Mouse (Mus musculus) spleen, adult 2 months (tissue): ENCODE measurements around the gene Mctp1. TPM values are rescaled to one million over a fixed set of nuclear protein-coding genes. Genes with fewer than 3 reads are reported as not detected.

Experiments used
- DNase-seq, 2 experiments: peaks; one replicate each; pipeline versions ENCODE4 v3.0.0 to v3.0.0-alpha.2; 2012 to 2021; ENCODE audit warnings: low spot score in 2 of 2, low read depth in 1 of 2
- H3K27ac ChIP-seq: fragments of 200-500 bp; 2 replicates; pipeline ENCODE4 v1.5.1; 2012; ENCODE audit warnings: low read length, inconsistent platforms; ENCODE audit not compliant: insufficient read depth
- H3K27me3 ChIP-seq: fragments of 200-500 bp; 2 replicates; pipeline ENCODE4 v1.6.1; 2012; ENCODE audit warnings: mild to moderate bottlenecking, moderate library complexity, low read length, inconsistent platforms; ENCODE audit not compliant: control insufficient read depth, insufficient read depth
- H3K36me3 ChIP-seq: fragments of 200-500 bp; 2 replicates; pipeline ENCODE4 v1.6.1; 2012; ENCODE audit warnings: mild to moderate bottlenecking, low read length, inconsistent platforms; ENCODE audit not compliant: control insufficient read depth, insufficient read depth
- H3K4me1 ChIP-seq: fragments of 200-500 bp; 2 replicates; pipeline ENCODE4 v1.6.1; 2011; ENCODE audit warnings: inconsistent platforms; ENCODE audit not compliant: control insufficient read depth, insufficient read depth, insufficient read length
- H3K4me3 ChIP-seq: fragments of 200-500 bp; 2 replicates; pipeline ENCODE4 v1.5.1; 2011; ENCODE audit warnings: mild to moderate bottlenecking, inconsistent platforms; ENCODE audit not compliant: insufficient read depth, insufficient read length; ENCODE audit errors: extremely low read depth
- CTCF ChIP-seq: fragments of 200-500 bp; IDR thresholded peaks from 2 replicates; pipeline ENCODE4 v1.5.1; 2011; ENCODE audit warnings: mild to moderate bottlenecking, inconsistent platforms; ENCODE audit not compliant: insufficient read depth, insufficient read length, insufficient replicate concordance; ENCODE audit errors: extremely low read depth
- POLR2A ChIP-seq: fragments of 200-500 bp; IDR thresholded peaks from 2 replicates; pipeline ENCODE4 v1.6.1; 2011; ENCODE audit warnings: low read depth, low read length, inconsistent platforms
- WGBS: fragments of 180-500 bp; shearing (Covaris S2); methylation state at CpG from one replicate; pipeline ENCODE4 v1.1.7; 2018; 5-methylcytosine and 5-hydroxymethylcytosine counted together
- polyA plus RNA-seq: library from polyadenylated mRNA; depleted of rRNA; stranded (reverse); fragments of >200 nt; gene quantifications from 2 replicates; pipeline ENCODE4 v1.2.3, GENCODE M21; 2012

Gene Mctp1
- polyA plus RNA-seq, 1 experiment = 0.53 TPM

DNA sequence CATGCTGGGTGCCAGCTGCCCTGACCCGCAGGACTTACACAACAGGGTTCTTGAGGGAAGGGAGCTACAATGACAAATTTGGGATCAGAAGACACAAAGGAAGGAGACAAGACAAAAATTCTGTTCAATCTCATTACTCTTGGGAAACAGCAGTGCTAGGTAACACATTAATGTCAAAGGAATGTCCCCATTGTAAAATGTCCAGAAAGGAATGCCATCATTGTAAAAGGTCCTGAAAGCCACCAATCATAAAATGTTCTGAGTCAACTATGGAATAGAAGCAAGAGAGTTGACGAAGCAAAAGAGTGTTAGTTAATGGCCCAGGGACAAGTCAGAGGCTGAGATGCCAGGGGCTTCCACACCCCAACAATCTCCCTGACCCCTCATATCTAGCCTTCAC, 145.6 kb downstream of the Mctp1 start:
- DNase-seq = no peak
- no peak overlapping the region for H3K27ac ChIP-seq
- H3K27me3 ChIP-seq = no peaks in the 10 kb centered on the region
- no peaks in the 10 kb centered on the region for H3K4me1 ChIP-seq
- no peak overlapping the region for H3K4me3 ChIP-seq
- no peaks in the 10 kb centered on the region for H3K36me3 ChIP-seq
- WGBS = 94% methylated on average over 2 of the region's 2 CpGs
- TF ChIP-seq CTCF = no peak
- no peak for TF ChIP-seq POLR2A

DNA sequence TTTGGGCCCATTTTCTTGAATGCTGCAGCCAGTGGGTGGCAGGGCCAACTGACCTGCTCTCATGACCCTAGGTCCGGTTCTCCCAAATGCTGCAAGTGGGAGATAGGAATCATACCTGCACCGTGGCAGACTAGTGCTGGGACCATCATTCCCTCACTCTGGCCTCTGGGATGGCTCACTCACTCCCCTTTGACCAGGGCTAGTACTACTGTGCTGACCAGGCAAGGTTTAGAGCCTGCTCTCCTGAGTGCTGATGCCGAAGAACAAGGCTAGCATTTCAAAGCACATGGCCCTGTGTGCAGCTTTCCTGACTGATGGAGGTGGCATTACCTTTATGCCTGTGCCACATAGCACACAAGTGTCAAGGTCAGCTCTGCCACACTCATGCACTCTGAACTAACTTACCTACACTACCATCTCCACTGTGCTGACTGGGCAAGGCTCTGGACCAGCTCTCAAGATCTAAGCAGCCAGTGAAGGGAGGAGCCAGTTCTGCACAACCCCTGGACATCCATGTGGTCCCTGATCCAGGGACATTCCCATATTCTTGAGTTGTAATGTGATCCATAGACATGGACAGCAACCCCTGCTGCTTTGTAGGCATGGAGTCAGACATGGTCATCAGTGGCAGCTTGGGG, 146.7 kb downstream of the Mctp1 start:
- H3K4me1 ChIP-seq = no peaks in the 10 kb centered on the region
- no peaks in the 10 kb centered on the region for H3K36me3 ChIP-seq
- TF ChIP-seq CTCF (no peak), POLR2A (no peak)
- H3K27ac ChIP-seq = no peak overlapping the region
- H3K4me3 ChIP-seq = no peak overlapping the region
- H3K27me3 ChIP-seq = no peaks in the 10 kb centered on the region
- WGBS = 87% methylated on average over 3 of the region's 3 CpGs
- no peak for DNase-seq

DNA sequence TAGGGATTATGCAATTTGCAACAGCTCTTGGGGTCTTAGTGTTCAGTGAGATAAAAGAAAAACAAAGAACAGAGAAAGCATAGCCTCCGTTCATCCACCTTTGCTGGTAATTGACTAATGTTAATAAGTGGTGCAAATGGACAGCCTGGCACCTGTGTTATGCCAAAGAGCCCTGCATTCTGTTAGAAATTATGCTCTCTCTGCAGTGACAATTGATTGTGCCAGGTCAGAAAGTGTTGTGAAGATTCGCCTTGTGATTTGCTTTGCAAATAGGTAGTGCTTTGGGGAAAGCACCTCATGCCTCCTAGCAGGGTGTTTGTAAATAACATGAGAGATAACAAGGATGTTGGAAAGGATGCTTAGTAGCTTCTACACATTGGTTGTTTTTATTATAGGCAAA, 163.5 kb downstream of the Mctp1 start:
- Histone ChIP-seq H3K36me3 (no peaks in the 10 kb centered on the region), H3K4me3 (no peak overlapping the region), H3K4me1 (no peaks in the 10 kb centered on the region), H3K27me3 (no peaks in the 10 kb centered on the region), H3K27ac (no peak overlapping the region)
- 89% methylated on average over 2 of the region's 2 CpGs for WGBS
- TF ChIP-seq POLR2A (no peak), CTCF (no peak)
- no peak for DNase-seq

DNA sequence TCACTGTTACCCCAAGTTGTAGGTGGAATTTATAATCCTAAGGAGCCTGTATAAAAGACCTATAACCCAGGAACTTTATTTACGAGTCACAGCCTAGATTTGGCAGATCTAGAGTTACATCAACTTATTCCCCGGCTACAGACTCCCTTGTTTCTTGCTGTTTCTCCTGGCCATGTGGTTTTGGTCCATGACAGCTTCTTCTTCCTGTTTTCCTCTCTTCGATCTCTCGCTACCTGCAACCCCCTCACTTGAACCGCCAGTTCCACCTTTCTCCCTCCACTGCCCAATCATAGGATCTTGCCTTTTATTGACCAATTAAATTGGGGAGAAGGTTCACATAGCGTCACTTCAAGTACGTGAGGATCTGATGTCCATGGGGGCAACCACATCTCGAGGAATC, 176.6 kb downstream of the Mctp1 start:
- H3K27me3 ChIP-seq = no peaks in the 10 kb centered on the region
- no peak for DNase-seq
- H3K4me3 ChIP-seq = no peak overlapping the region
- TF ChIP-seq CTCF (no peak), POLR2A (no peak)
- no peaks in the 10 kb centered on the region for H3K36me3 ChIP-seq
- 74% methylated on average over 8 of the region's 8 CpGs for WGBS
- no peaks in the 10 kb centered on the region for H3K4me1 ChIP-seq
- no peak overlapping the region for H3K27ac ChIP-seq

DNA sequence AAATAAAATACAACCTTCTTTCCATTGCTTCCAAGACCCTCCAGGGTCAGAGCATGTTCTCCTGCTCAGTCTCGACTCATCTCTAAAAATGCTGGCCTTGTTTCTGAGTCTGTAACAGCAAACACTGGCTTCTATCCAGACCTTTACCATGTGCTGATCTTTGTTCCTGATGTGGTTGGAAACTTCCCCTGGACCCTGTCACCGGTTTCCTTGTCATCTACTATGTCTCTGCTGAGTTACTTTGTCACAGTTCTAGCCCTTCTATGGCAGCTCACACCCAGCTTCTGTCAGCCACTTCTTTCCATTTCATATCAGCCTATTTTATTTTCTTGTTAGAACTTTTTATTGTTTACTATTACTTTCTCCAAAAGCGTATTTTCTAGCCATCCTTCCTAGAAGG, 177.3 kb downstream of the Mctp1 start:
- no peak overlapping the region for H3K4me3 ChIP-seq
- no peak for DNase-seq
- no peaks in the 10 kb centered on the region for H3K4me1 ChIP-seq
- WGBS = 37% methylated on average over 3 of the region's 3 CpGs
- H3K27ac ChIP-seq = no peak overlapping the region
- no peaks in the 10 kb centered on the region for H3K27me3 ChIP-seq
- no peaks in the 10 kb centered on the region for H3K36me3 ChIP-seq
- no peak for TF ChIP-seq POLR2A
- TF ChIP-seq CTCF = no peak

DNA sequence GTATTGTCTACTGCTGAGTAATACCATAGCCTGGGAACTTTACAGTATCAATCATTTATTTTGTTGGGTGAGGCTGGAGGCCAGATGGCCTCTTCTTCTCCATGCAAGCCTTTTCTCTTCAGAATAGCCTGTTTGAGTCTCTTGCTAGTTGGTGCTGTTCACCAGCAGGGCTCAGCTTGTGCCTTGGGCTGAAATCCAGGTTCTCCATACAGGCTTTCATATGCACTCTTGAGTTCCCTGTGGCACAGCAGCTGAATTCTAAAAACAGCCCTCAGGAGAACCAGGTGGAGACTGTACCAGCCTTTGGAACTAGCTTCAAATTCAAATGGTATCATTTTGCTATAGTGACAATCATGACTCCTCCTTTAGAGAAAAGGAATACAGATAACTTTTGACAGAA, 179.7 kb downstream of the Mctp1 start:
- no peak for DNase-seq
- H3K4me1 ChIP-seq = no peaks in the 10 kb centered on the region
- TF ChIP-seq CTCF (no peak), POLR2A (no peak)
- no peak overlapping the region for H3K27ac ChIP-seq
- no peak overlapping the region for H3K4me3 ChIP-seq
- no peaks in the 10 kb centered on the region for H3K27me3 ChIP-seq
- H3K36me3 ChIP-seq = no peaks in the 10 kb centered on the region

DNA sequence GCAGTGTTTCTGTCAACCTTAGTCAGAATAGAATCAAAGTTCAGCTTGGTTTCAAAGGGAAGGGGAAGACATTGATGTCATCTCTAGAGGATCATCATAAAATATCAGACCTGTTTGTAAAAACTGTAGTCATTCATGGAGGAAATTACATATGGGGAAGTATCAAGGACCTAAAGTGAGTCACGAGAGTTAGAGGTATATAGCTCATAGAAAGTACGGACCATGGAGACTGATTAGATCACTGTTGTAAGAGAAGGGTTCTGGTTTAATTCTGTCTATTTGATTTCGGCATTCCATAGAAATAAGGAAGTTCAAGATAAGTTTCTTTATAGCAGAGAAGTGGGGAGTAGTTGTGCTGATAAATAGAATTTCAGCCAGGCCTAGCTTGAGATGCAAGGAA, 181.7 kb downstream of the Mctp1 start:
- no peaks in the 10 kb centered on the region for H3K36me3 ChIP-seq
- H3K4me3 ChIP-seq = no peak overlapping the region
- H3K27ac ChIP-seq = no peak overlapping the region
- H3K27me3 ChIP-seq = no peaks in the 10 kb centered on the region
- no peak for DNase-seq
- WGBS = 78% methylated on average over 3 of the region's 3 CpGs
- TF ChIP-seq POLR2A = no peak
- no peaks in the 10 kb centered on the region for H3K4me1 ChIP-seq
